Mouse (Mus musculus) G1E (cell line): ENCODE measurements around the gene Fbxw11. TPM values are rescaled to one million over a fixed set of nuclear protein-coding genes. Genes with fewer than 3 reads are reported as not detected.

Source experiments
- ATAC-seq: 2 replicates; pipeline ENCODE4 v1.8.0; 2016; ENCODE audit warnings: mild to moderate bottlenecking; ENCODE audit not compliant: insufficient number of reproducible peaks, poor library complexity, low FRiP score, severe bottlenecking; ENCODE audit errors: extremely low read depth
- DNase-seq: peaks from one replicate; pipeline ENCODE4 v3.0.0; 2012; ENCODE audit warnings: low spot score
- H3K27me3 ChIP-seq: 2 replicates; pipeline ENCODE4 v1.6.1; 2012; ENCODE audit warnings: mild to moderate bottlenecking, low read length, inconsistent platforms; ENCODE audit not compliant: insufficient read depth
- H3K36me3 ChIP-seq: replicated peaks from 2 replicates; pipeline ENCODE3; 2012; ENCODE audit warnings: mild to moderate bottlenecking, inconsistent platforms
- H3K4me1 ChIP-seq: 2 replicates; pipeline ENCODE4 v1.6.1; 2012; ENCODE audit warnings: low read depth, low read length, inconsistent platforms, mixed read lengths; ENCODE audit not compliant: insufficient read depth
- H3K4me3 ChIP-seq: 2 replicates; pipeline ENCODE4 v1.5.1; 2012; ENCODE audit warnings: low read depth, mild to moderate bottlenecking, inconsistent platforms, low read length, moderate library complexity, mixed read lengths
- H3K9me3 ChIP-seq: replicated peaks from 2 replicates; pipeline ENCODE4 v1.6.1; 2012; ENCODE audit warnings: inconsistent platforms
- CTCF ChIP-seq: IDR thresholded peaks from 2 replicates; pipeline ENCODE4 v1.5.1; 2012; ENCODE audit warnings: low read depth, low read length, inconsistent platforms, mixed read lengths
- GATA1 ChIP-seq: IDR thresholded peaks from 2 replicates; pipeline ENCODE4 v1.6.1; 2012; ENCODE audit warnings: borderline replicate concordance, low read length, inconsistent platforms, mixed read lengths
- GATA2 ChIP-seq: IDR thresholded peaks from 2 replicates; pipeline ENCODE4 v1.6.1; 2012; ENCODE audit warnings: low read depth, low read length, inconsistent platforms, borderline replicate concordance
- POLR2AphosphoS5 ChIP-seq: IDR thresholded peaks from 2 replicates; pipeline ENCODE4 v1.6.1; 2012; ENCODE audit warnings: low read depth, low read length, inconsistent platforms; ENCODE audit not compliant: insufficient replicate concordance
- TAL1 ChIP-seq: conservative IDR thresholded peaks from 2 replicates; pipeline ENCODE4 v1.6.1; 2012; ENCODE audit warnings: low read depth, low read length, inconsistent platforms, mixed read lengths
- polyA plus RNA-seq: library from polyadenylated mRNA; stranded (reverse); fragments of >175 nt; gene quantifications from 2 replicates; pipeline ENCODE4 v1.2.3, GENCODE M21; 2012
- total RNA-seq, 2 experiments: library from RNA; stranded (forward) in 1 of 2; stranded (reverse) in 1 of 2; fragments of 200-1000 nt in 1 of 2; fragments of >200 nt in 1 of 2; fragmentation: Nextera tagmentation in 1 of 2; gene quantifications; 2 replicates each; pipeline ENCODE4 v1.2.3; 2014 to 2017

Fbxw11 gene
- total and polyA plus RNA-seq, 3 experiments, result 16.9 to 53.7 (median 39.8) TPM

DNA sequence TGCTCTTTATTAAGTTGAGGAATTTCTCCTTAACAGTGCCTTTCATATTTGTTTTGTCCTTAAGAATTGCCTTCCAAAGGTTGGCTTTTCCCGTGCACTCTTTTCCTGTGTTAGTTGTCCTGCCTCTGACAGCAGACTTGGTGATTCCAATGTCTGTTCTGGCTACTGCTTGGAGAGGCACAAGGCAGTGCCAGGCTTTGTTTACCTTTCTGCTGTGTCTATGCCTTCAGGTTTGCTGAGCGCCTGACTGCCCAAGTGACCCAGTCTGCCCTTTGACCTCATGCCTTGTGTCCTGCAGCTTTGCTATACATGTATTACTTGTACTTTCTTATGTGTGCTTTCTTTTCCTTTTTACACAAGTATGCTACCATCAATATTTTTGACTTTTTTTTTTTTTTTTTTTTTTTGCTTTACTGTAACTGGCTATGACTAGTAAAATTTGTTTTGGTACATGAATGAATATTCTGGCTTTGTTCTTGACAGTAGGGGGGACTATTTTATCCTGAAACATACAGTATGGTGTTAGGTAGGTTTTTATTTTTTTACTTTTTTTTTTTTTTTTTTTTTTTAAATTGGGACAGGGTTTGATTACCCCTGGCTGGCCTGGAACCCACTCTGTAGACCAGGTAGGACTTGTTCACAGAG, 54.0 kb downstream of the Fbxw11 start:
- DNase-seq, result no peak
- peaks cover 12% of the 10 kb centered on the region for H3K4me1 ChIP-seq
- no peak for ATAC-seq
- H3K4me3 ChIP-seq, result no peak overlapping the region
- peaks cover 14% of the 10 kb centered on the region for H3K36me3 ChIP-seq
- TF ChIP-seq CTCF (no peak), GATA2 (no peak), GATA1 (no peak), POLR2AphosphoS5 (no peak), TAL1 (no peak)
- H3K9me3 ChIP-seq, result no peaks in the 10 kb centered on the region
- H3K27me3 ChIP-seq, result no peaks in the 10 kb centered on the region

DNA sequence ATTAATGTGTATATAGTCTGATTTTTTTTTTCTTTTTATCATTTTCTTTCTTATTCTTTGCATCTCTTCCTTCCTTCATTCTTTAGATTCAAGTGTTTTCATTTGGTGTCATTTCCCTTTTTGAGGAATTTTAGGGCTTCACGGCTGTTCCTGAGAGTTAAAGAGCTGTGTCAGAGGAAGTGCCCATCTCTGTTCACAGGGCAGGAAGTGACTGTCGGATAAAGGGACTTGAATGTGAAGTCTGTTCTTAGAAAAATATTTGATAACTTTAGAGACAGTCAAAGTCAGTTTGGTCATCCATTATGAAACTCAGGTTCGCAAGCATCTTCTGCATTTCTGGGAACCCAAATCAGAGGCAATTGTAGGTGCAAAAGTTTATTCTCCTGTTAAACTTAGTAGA, 55.2 kb downstream of the Fbxw11 start:
- no peaks in the 10 kb centered on the region for H3K9me3 ChIP-seq
- peaks cover 12% of the 10 kb centered on the region for H3K4me1 ChIP-seq
- no peaks in the 10 kb centered on the region for H3K27me3 ChIP-seq
- DNase-seq, result no peak
- no peak overlapping the region for H3K4me3 ChIP-seq
- ATAC-seq, result no peak
- peaks cover 14% of the 10 kb centered on the region for H3K36me3 ChIP-seq
- TF ChIP-seq TAL1 (no peak), GATA2 (no peak)

DNA sequence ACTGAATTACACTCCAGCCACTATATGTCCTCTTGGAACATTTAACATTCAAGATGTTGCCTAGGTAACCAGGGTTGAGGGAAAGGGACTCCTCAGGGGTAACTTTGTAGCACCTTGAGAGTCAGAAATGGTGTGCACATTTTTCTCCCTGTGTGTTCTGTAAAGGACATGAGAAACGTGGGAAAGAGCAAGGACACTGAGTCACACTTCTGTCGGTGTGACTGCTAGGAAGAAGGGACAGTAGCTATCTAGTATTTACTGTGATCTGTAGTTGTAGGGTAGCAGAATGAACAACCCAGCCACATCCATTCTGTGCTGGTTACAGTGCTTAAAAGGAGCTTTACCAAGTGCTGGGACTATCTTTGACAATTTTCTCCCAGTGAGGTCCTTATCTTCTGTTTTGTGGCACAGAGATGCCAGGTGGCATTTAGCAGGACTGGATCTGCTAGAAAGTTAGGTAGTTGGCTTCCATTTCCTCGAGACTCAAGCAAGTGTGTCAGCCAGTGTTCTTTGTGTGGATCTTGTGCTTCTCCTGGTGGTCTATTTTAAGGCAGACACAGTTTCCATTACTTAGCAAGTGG, 57.5 kb downstream of the Fbxw11 start:
- no peak overlapping the region for H3K4me3 ChIP-seq
- H3K36me3 ChIP-seq, result peaks cover 18% of the 10 kb centered on the region
- H3K4me1 ChIP-seq, result peaks cover 8% of the 10 kb centered on the region; the same call in 1 of the 2 replicates
- TF ChIP-seq TAL1 (no peak), GATA1 (no peak), GATA2 (no peak), CTCF (no peak), POLR2AphosphoS5 (no peak)
- H3K9me3 ChIP-seq, result no peaks in the 10 kb centered on the region
- DNase-seq, result no peak
- ATAC-seq, result no peak
- H3K27me3 ChIP-seq, result no peaks in the 10 kb centered on the region

DNA sequence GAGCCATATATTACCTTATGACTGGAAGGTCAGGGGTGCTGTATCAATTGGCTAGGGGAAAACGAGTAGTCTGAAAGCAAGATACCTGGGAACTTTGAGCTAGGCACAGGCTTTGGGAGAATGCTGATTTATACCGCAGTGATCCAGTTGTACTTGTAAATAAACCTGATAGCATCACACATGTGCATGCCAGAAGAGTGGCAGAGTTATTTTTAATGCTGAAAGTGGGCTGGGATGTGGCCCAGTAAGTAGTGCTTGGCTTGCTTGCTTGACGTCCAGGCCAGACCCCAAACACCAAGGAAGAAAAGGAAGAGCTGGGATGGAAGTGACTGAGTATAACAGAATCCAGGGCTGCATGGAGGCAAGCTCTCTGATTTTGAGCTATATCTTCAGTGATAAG, 59.0 kb downstream of the Fbxw11 start:
- DNase-seq, result no peak
- H3K4me3 ChIP-seq, result no peak overlapping the region
- no peaks in the 10 kb centered on the region for H3K27me3 ChIP-seq
- peaks cover 3% of the 10 kb centered on the region; the same call in 1 of the 2 replicates for H3K4me1 ChIP-seq
- no peaks in the 10 kb centered on the region for H3K9me3 ChIP-seq
- peaks cover 20% of the 10 kb centered on the region for H3K36me3 ChIP-seq
- no peak for ATAC-seq
- TF ChIP-seq TAL1, result no peak
- TF ChIP-seq CTCF, result no peak
- no peak for TF ChIP-seq GATA2
- TF ChIP-seq POLR2AphosphoS5, result no peak
- TF ChIP-seq GATA1, result no peak

DNA sequence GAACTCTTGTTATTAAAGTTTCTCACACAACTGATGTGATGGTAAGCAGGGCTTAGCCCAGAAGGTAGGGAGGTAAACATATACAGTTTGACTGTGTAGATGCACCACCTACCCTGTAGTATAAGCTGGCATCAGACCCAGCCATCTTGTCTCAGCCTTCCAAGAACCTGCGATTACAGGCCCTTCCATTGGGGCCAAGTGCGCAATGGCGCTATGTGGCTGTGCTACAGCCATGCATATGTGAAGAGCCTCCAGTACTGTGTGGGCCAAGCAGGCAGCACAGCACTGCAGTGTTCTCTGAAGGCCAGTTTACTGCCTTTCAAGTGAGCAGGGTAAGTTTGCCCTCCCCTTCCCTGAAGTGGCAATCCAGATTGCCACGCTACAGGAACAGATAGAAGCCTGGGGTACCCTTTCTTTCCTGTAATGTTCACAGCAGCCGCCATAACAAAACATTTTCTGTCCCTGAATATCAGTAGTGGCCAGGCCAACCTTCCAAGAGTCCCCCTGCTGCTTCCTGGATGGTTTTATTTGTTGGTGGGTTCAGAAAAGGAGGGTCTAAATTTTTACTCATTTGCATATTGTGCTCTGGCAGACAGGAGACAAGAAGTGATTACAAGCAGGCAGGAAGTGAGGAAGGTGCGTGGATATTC, 61.8 kb downstream of the Fbxw11 start:
- ATAC-seq, result no peak
- TF ChIP-seq TAL1 (no peak), GATA1 (no peak), CTCF (no peak), POLR2AphosphoS5 (no peak), GATA2 (no peak)
- Histone ChIP-seq H3K4me1 (peaks cover 6% of the 10 kb centered on the region; the same call in 1 of the 2 replicates), H3K36me3 (peaks cover 33% of the 10 kb centered on the region), H3K4me3 (no peak overlapping the region), H3K9me3 (no peaks in the 10 kb centered on the region), H3K27me3 (no peaks in the 10 kb centered on the region)
- no peak for DNase-seq

GRCm38 (mm10) chr11:32706406-32706993, 64.0 kb downstream of the Fbxw11 start:
- no peak overlapping the region for H3K4me3 ChIP-seq
- H3K27me3 ChIP-seq, result no peaks in the 10 kb centered on the region
- peaks cover 38% of the 10 kb centered on the region for H3K36me3 ChIP-seq
- H3K9me3 ChIP-seq, result no peaks in the 10 kb centered on the region
- DNase-seq, result no peak
- H3K4me1 ChIP-seq, result peaks cover 6% of the 10 kb centered on the region; the same call in 1 of the 2 replicates
- no peak for ATAC-seq
- no peak for TF ChIP-seq GATA2
- TF ChIP-seq POLR2AphosphoS5, result no peak
- TF ChIP-seq GATA1, result no peak
- TF ChIP-seq CTCF, result no peak
- no peak for TF ChIP-seq TAL1
